Mouse (Mus musculus) lung, postnatal 4 days (tissue): ENCODE measurements around the gene C5ar2.
"Not testable (repeated sequence)": the region's sequence is repeated elsewhere in the genome, so short reads cannot be mapped to it uniquely, and the experiment has no call there.

Experiments used
- DNase-seq, 2 experiments: peaks; one replicate each; pipeline ENCODE4 v3.0.0; 2021

Gene C5ar2

DNA sequence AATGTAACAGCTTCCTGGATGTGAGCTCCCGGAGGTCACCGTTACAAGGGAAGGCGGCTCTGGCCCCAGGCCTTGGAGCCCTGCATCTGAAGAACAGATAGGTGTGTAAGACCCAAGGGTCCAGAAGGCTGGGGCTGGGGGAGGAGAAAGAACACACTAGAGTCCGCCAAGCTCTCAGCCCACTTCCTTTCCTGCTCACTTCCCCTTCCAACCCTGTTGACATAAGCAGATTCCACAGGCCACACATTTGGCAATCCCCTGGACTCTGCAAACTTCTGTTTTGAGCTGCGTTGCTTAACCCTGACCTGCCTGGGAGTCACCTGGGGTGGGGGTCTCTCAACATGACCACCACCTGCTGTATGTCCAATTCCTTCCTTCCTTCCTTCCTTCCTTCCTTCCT lies at the start of gene C5ar2:
C5ar2 (minus strand) TSS at position 88 of the 400 bp plus-strand sequence.
- peak; percentile 64 to 66 for DNase-seq

- no peak for DNase-seq
These were observed 43.8 kb upstream of the C5ar2 start for GRCm38 (mm10) chr7:16287791-16288190.

DNA sequence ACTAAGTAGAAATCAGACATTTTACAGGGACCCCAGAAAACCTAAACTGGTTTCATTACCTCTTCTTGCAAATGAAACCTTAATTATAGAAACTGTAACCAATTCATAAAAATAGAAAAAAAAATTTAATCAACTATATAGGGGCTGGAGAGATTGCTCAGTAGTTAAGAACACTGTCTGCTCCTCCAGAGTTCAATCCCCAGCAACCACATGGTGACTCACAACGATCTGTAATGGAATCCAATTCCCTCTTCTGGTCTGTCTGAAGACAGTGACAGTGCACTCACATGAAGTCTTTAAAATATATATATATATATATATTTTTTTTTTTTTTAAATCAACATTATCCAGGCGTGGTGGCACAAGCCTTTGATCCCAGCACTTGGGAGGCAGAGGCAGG lies 43.1 kb upstream of the C5ar2 start:
- DNase-seq: no peak

DNA sequence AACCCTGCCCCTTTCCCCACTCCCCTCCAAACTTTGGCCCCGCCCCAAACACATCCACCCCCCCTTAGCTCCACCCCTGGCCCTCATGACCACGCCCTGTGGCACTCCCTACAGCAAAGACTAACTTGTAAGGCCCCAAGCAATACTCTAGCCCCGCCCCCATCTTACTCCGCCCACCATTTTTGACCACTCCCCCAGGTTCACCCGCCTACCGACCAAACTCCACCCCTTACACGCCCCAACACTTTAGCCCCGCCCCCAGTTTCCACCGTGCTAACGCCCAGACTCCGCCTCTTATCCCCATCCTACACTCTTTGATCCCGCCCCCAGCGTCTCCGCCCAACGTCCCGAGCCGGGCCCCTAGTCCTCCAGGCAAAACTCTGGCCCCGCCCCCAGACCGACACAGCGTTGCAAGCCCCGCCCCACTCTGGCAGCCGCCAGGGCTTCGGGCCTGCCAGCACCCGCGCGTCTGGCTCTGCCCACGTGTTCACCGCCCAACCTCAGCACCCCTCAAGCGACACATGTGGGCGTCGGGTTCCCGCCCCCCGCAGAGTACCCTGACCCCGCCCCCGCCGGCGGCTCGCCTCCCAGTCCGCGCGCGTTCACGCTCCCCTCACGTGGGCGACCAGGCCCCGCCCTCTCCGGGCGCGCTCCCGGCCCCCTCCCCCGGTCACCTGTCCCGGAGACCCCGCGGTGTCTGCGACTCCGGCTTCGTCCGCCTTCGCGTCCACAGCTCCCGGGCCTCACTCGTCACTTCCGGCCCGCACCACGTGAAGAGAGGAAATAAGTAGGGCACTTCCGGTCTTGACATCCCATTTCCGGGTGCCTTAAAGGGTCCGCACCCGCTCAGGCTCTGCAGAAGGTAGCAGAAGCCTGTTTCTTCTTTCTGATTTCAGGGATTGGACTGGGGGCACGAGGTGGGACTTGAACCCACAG lies 42.3 kb upstream of the C5ar2 start, which contains the start of gene Ccdc9:
Ccdc9 (minus strand) TSS at position 770 of the 936 bp plus-strand sequence.
- DNase-seq: peak; percentile 100

DNA sequence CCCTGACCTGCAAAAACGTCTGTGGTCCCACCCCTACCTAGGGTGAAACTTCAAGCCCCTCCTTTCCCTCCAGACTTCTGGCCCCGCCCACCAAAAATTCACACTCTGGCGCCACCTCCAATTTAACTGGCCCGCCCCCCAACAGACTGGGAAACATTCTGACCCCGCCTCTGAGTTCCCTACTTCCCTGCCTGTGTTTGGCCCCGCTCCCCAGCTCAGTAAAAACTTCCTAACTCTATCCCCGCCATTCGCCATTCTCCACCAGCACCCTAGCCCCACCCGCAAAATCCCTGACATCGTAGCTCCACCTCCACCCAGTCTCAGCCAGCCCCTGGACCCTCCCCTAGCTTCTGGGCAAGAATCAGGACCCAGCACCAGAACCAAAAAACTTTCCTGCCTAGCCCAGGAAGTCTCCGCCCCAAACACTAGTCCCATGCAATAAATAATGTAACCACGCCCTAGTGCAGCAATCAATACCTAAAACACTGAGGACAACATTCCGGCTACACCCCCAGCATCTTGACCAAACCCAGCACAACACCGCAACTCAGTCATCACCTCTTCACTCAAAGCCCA lies 41.6 kb upstream of the C5ar2 start:
- peak; percentile 87 to 90 for DNase-seq

DNA sequence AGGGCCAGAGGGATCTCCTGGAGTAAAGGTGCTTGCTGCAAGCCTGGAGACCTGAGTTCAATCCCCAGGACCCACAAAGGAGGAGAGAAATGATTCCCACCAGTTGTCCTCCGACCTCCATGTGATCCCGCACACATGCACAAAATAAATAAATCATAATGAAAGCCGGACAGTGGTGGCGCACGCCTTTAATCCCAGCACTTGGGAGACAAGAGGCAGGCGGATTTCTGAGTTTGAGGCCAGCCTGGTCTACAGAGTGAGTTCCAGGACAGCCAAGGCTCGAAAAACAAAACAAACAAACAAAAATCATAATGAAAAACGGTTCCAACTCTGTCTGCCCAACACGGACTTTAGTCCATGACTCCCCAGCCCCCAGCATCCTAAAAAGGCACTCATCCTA lies 41.0 kb upstream of the C5ar2 start:
- DNase-seq: no peak

- DNase-seq: no peak
These were observed 40.0 kb upstream of the C5ar2 start for GRCm38 (mm10) chr7:16284001-16284400.

- DNase-seq: no peak
These were observed 38.4 kb upstream of the C5ar2 start for GRCm38 (mm10) chr7:16282334-16282733.

GRCm38 (mm10) chr7:16280721-16281120 lies 36.8 kb upstream of the C5ar2 start:
- DNase-seq: no peak

DNA sequence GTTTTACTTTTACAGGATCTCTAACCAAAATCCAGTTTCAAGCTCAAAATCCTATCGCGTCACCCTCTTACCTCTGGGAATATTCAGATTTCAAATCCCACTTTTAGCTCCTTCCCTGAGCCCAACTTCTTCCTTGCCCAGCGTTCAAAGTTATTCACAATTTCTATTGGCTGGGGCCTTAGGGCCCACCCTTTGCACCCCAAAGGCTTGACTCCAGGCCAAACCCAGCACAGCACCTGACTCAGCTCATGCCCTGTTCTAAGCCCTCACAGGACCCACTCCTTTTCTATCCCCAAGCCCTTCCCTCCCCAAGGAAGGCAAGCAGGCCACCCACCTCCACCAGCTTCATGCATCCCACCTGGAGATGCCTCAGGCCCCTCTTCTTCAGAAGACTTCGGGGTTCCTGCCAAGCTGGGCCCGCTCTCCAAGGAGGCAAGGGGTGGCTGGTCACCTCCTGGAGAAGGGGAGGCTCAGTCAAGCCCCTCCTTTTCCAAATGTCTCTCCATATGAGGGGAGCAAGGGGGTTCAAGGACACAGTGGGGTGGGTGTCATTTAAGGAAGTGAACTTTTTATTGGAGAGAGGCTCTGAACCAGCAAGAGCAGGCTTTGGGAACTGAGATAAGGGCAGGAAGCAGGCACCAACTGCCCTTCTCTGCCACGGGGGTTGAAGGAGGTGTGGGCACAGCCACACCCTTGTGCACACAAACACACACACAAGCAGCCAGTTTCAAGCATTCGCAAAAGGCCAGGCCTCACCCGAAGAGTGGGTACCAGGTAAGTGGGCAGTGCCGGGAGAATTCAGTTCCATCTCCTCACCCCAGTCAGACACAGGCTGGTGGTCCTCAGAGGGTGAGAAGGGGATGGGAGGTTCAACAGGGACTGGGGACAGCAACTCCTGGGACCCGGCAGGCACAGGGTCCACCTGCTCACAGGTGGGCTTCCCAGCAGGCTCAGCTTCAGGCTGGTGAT lies 31.3 kb upstream of the C5ar2 start:
- DNase-seq: no peak

GRCm38 (mm10) chr7:16273766-16274140 lies 29.8 kb upstream of the C5ar2 start:
- peak in 1 of 2 experiments; percentile 84 for DNase-seq

- DNase-seq: peak; percentile 89 to 90
These were observed 29.3 kb upstream of the C5ar2 start, which contains the start of gene Inafm1 for GRCm38 (mm10) chr7:16273081-16273765. Gene Inafm1, minus strand, starts transcription at chr7:16273617.

- peak; percentile 77 to 84 for DNase-seq
These were observed 28.7 kb upstream of the C5ar2 start for GRCm38 (mm10) chr7:16272681-16273080.

DNA sequence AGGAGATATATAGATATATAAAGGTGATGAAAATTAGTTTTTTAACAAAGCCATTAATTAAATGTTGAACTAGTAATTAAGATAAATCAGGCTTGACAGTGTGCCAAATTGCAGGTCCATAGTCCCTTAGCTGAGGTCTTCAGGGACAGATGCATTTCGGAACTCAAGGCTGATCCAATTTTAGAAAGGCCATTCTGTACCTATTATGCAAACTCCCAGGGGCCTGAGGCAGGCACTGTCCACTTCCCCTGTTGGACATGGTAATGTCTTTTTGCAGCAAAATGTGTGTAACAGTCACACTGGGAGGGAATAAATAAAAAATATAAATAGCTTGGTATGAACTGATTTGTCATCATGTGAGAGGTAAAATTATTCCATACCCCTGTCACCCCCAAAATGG lies 27.2 kb upstream of the C5ar2 start:
- DNase-seq: no peak

- not testable (repeated sequence) for DNase-seq
These were observed 22.6 kb upstream of the C5ar2 start for GRCm38 (mm10) chr7:16266593-16266992.

- no peak for DNase-seq
These were observed 21.9 kb upstream of the C5ar2 start for GRCm38 (mm10) chr7:16265856-16266255.

DNA sequence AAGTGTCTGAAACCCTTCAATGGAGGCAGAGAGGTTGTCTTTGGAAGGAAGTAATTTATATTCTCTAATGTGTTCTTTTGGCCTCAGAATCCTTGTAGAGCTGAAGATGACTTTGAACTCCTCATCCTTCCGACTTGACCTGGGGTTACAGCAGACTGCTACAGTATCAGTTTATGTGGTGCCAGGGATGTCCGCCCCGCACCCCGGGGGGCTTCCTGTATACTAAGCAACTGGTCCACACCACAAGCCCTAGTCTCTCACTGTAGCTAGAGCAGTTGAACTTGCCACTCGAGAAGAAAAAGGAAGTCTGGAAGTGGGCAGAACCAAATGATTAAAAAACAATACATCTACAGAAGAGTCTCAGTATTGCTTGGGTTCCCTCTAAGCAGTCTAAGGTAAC lies 19.9 kb upstream of the C5ar2 start:
- no peak for DNase-seq

DNA sequence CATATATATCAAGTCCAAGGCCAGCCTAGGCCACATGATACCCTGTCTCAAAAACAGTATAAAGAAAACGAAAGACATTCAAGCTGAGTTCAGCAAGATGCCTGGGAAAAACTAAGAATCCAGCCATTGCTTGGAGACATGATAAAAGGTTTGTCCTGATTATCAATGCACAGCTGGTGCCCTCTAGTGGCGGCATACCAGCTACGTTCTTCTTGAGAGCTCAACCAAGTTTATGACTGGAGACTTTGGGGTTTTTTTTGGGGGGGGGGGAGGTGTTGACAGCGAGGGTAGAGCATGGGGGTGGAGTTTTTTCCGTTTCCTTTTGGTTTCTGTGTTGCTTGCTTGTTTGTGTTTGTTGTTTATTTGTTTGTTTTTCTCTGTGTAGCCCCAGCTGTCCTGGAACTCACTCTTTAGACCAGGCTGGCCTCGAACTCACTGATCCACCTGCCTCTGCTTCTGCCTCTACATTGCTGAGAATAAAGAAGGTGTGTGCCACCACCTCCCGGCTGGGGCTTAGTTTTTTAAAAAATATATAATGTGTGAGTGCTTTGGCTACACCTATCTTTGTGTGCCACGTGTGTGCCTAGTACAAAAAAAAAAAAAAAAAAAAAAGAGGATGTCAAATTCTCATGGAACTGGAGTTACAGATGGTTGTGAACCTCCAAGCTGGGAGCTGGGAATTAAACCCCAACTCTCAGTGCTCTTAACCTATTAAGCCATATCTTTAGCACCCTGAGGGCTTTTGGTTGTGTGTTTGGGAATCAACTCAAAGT lies 19.2 kb upstream of the C5ar2 start:
- DNase-seq: peak; percentile 69 to 83

DNA sequence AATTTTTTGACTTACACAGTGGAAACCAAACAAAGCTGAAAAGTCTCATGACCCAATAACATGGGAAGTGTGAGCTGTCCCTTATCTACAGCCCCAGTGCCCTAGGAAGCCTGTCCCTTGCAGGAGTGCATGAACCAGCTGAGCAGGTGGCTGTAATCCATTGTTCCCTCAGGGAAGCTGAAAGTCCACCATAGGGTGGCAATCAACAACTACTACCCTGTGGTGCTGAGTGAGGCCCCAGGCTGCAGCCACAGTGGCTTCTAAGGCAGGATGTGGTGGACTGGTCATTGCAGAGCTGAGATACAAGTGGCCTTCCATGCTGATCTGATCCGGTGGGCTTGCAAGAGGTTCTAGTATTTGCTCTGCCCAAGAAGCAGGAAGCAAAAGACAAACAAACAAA lies 17.1 kb upstream of the C5ar2 start:
- DNase-seq: no peak

GRCm38 (mm10) chr7:16259110-16259590 lies 15.2 kb upstream of the C5ar2 start, which contains the start of gene C5ar1:
Gene C5ar1, minus strand, starts transcription at chr7:16259540.
- DNase-seq: no peak

DNA sequence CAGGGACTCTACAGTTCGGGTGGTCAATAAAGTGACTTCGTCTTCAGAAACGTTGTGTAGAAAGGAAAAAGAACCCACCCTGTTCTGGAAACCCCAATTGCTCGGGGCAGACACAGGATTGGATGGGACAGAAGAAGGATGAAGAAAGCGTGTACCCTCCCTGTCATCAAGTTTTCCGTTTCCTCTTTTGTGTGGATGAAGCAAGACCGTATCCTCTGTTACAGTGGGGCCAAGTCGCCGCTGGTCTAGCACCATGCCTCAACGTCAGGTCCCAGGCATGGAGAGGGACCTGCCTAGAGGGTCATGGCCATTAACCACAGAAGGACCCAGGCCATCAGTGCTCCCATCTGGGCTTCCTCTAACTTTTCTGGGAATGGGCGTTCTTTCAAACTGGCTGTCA lies 13.9 kb upstream of the C5ar2 start:
- peak in 1 of 2 experiments; percentile 54 for DNase-seq
